Mouse (Mus musculus): ENCODE measurements around the gene Evx2.
A peak's percentile ranks its signal among the peaks of the same experiment; 100 is the strongest.

Gene Evx2

GRCm38 (mm10) chr2:74663291-74663925 is 4.1 kb upstream of the Evx2 start:
- peak; percentile 81 to 86 for DNase-seq

GRCm38 (mm10) chr2:74661685-74662084 is 2.3 kb upstream of the Evx2 start:
- peak; percentile 76 to 83 for DNase-seq

GRCm38 (mm10) chr2:74660421-74661375 is 1.3 kb upstream of the Evx2 start:
- peak in 1 of 2 experiments; percentile 15 for DNase-seq

- DNase-seq, result peak; percentile 40 to 55
These were observed 538 bp downstream of the Evx2 start for GRCm38 (mm10) chr2:74658667-74659371.

- no peak for DNase-seq
These were observed 1.2 kb downstream of the Evx2 start for GRCm38 (mm10) chr2:74658024-74658666.

GRCm38 (mm10) chr2:74657251-74658023 is 1.9 kb downstream of the Evx2 start:
- peak; percentile 47 to 65 for DNase-seq

- DNase-seq, result peak in 1 of 2 experiments; percentile 34
These were observed 2.7 kb downstream of the Evx2 start for GRCm38 (mm10) chr2:74656632-74657021.

- peak; percentile 46 to 68 for DNase-seq
These were observed 3.3 kb downstream of the Evx2 start for GRCm38 (mm10) chr2:74655821-74656631.

- peak; percentile 75 to 82 for DNase-seq
These were observed 4.0 kb downstream of the Evx2 start for GRCm38 (mm10) chr2:74655420-74655781.

- DNase-seq, result peak in 1 of 2 experiments; percentile 15
These were observed 4.5 kb downstream of the Evx2 start for GRCm38 (mm10) chr2:74654743-74655419.

GRCm38 (mm10) chr2:74653781-74654535 is 5.4 kb downstream of the Evx2 start:
- peak in 1 of 2 experiments; percentile 13 for DNase-seq

- no peak for DNase-seq
These were observed 6.4 kb downstream of the Evx2 start for GRCm38 (mm10) chr2:74652996-74653340.

- peak; percentile 49 to 68 for DNase-seq
These were observed 12.1 kb downstream of the Evx2 start for GRCm38 (mm10) chr2:74647082-74647864.

GRCm38 (mm10) chr2:74645631-74646030 is 13.7 kb downstream of the Evx2 start:
- DNase-seq, result no peak

GRCm38 (mm10) chr2:74642431-74642830 is 16.9 kb downstream of the Evx2 start:
- no peak for DNase-seq

- no peak for DNase-seq
These were observed 23.9 kb downstream of the Evx2 start for GRCm38 (mm10) chr2:74635412-74635811.

- no peak for DNase-seq
These were observed 39.0 kb downstream of the Evx2 start for GRCm38 (mm10) chr2:74620368-74620767.

- no peak for DNase-seq
These were observed 39.6 kb downstream of the Evx2 start for GRCm38 (mm10) chr2:74619676-74620246.

GRCm38 (mm10) chr2:74617706-74618105 is 41.7 kb downstream of the Evx2 start:
- DNase-seq, result no peak
